In genomic region chr5:17292559-17292958, GRCm38 (mm10) we compare ENCODE assay signal across 29 mouse cellular contexts.
DNase-seq lines count a peak whose midpoint lies in the region; ATAC-seq lines count a peak whose summit lies in the region.
"Had no signal": no experiment of that assay in that cellular context is flagged by ENCODE, and none has a peak within 500 bp of the region (broad histone marks: within the 10 kb centered on the region; RNA-seq: fewer than 3 reads in every experiment).

No protein-coding gene starts in this region.

- no peak overlapping the region for H3K27ac ChIP-seq in kidney, embryonic 14.5 days (ENCODE audit: low read depth, low read length)
- no peak overlapping the region for H3K27ac ChIP-seq in kidney, embryonic 16.5 days (ENCODE audit: low read length)
- H3K27ac ChIP-seq in neural tube, embryonic 12.5 days, result no peak overlapping the region
- H3K27ac ChIP-seq in neural tube, embryonic 15.5 days (replicated peaks), result no peak overlapping the region
- H3K27ac ChIP-seq in liver, embryonic 11.5 days (ENCODE audit: low read depth, low read length), result no peak overlapping the region
- H3K27ac ChIP-seq: embryonic facial prominence, embryonic 13.5 days; forebrain, embryonic 10.5 days; heart, adult 2 months; heart, embryonic 13.5 days; layer of hippocampus, adult 2 months; left cerebral cortex, adult 2 months; limb, embryonic 12.5 days; midbrain, embryonic 15.5 days; stomach, embryonic 15.5 days had no signal

- no peak overlapping the region for H3K4me2 ChIP-seq in kidney, embryonic 14.5 days (replicated peaks; ENCODE audit: low read depth, low read length)
- no peak overlapping the region for H3K4me2 ChIP-seq in kidney, embryonic 16.5 days (replicated peaks; ENCODE audit: low read depth, low read length)
- no peak overlapping the region for H3K4me2 ChIP-seq in neural tube, embryonic 12.5 days (replicated peaks)
- no peak overlapping the region for H3K4me2 ChIP-seq in neural tube, embryonic 15.5 days
- H3K4me2 ChIP-seq in liver, embryonic 11.5 days, result no peak overlapping the region
- H3K4me2 ChIP-seq: embryonic facial prominence, embryonic 13.5 days; heart, embryonic 13.5 days; limb, embryonic 12.5 days; midbrain, embryonic 15.5 days; stomach, embryonic 15.5 days had no signal

- H3K9me3 ChIP-seq in kidney, embryonic 14.5 days (ENCODE audit: control insufficient read depth, low read length), result no peaks in the 10 kb centered on the region
- no peaks in the 10 kb centered on the region for H3K9me3 ChIP-seq in kidney, embryonic 16.5 days (ENCODE audit: low read length)
- no peaks in the 10 kb centered on the region for H3K9me3 ChIP-seq in neural tube, embryonic 12.5 days
- H3K9me3 ChIP-seq in neural tube, embryonic 15.5 days (replicated peaks), result no peaks in the 10 kb centered on the region
- no peaks in the 10 kb centered on the region for H3K9me3 ChIP-seq in liver, embryonic 11.5 days (ENCODE audit: control insufficient read depth, low read length)
- H3K9me3 ChIP-seq: embryonic facial prominence, embryonic 13.5 days; forebrain, embryonic 10.5 days; heart, embryonic 13.5 days; limb, embryonic 12.5 days; midbrain, embryonic 15.5 days; stomach, embryonic 15.5 days had no signal

- 26% methylated on average over 2 of the region's 2 CpGs for WGBS in kidney, embryonic 14.5 days
- 27% methylated on average over 2 of the region's 2 CpGs for WGBS in kidney, embryonic 16.5 days
- 10% methylated on average over 2 of the region's 2 CpGs for WGBS in neural tube, embryonic 12.5 days
- WGBS in neural tube, embryonic 15.5 days, result 5% methylated on average over 2 of the region's 2 CpGs
- WGBS in liver, embryonic 11.5 days, result 66% methylated on average over 2 of the region's 2 CpGs

- no peaks in the 10 kb centered on the region for H3K27me3 ChIP-seq in kidney, embryonic 14.5 days (ENCODE audit: control insufficient read depth, insufficient read depth, low read length)
- H3K27me3 ChIP-seq in kidney, embryonic 16.5 days (ENCODE audit: insufficient read depth, low read length), result no peaks in the 10 kb centered on the region
- H3K27me3 ChIP-seq in neural tube, embryonic 12.5 days (replicated peaks), result no peaks in the 10 kb centered on the region
- H3K27me3 ChIP-seq in neural tube, embryonic 15.5 days (replicated peaks), result no peaks in the 10 kb centered on the region
- H3K27me3 ChIP-seq in liver, embryonic 11.5 days (replicated peaks; ENCODE audit: control insufficient read depth, insufficient read depth, low read length), result no peaks in the 10 kb centered on the region
- H3K27me3 ChIP-seq: embryonic facial prominence, embryonic 13.5 days; heart, embryonic 13.5 days; limb, embryonic 12.5 days; midbrain, embryonic 15.5 days; stomach, embryonic 15.5 days had no signal

- no peak overlapping the region for H3K4me3 ChIP-seq in kidney, embryonic 14.5 days (ENCODE audit: low read length)
- no peak overlapping the region for H3K4me3 ChIP-seq in kidney, embryonic 16.5 days (ENCODE audit: low read length)
- no peak overlapping the region for H3K4me3 ChIP-seq in neural tube, embryonic 12.5 days
- H3K4me3 ChIP-seq in neural tube, embryonic 15.5 days (replicated peaks), result no peak overlapping the region
- H3K4me3 ChIP-seq in liver, embryonic 11.5 days (ENCODE audit: low read depth, low read length), result no peak overlapping the region
- H3K4me3 ChIP-seq: embryonic facial prominence, embryonic 13.5 days; forebrain, embryonic 10.5 days; heart, adult 2 months; heart, embryonic 13.5 days; layer of hippocampus, adult 2 months; left cerebral cortex, adult 2 months; limb, embryonic 12.5 days; midbrain, embryonic 15.5 days; myocyte; stomach, embryonic 15.5 days had no signal

- peak; percentile 66; the same call in 1 of the 2 replicates for ATAC-seq in kidney, embryonic 14.5 days (ENCODE audit: low FRiP score, low TSS enrichment)
- no peak for ATAC-seq in kidney, embryonic 16.5 days (ENCODE audit: low FRiP score, low TSS enrichment)
- ATAC-seq in neural tube, embryonic 12.5 days (ENCODE audit: low FRiP score, low read depth), result peak; percentile 81
- no peak for ATAC-seq in neural tube, embryonic 15.5 days (ENCODE audit: low FRiP score)
- no peak for ATAC-seq in liver, embryonic 11.5 days (replicated peaks; ENCODE audit: low FRiP score)
- ATAC-seq: forebrain, postnatal 0 days; intestine, embryonic 16.5 days; liver, postnatal 0 days; midbrain, embryonic 15.5 days had no signal

- H3K36me3 ChIP-seq in kidney, embryonic 14.5 days (ENCODE audit: control insufficient read depth, insufficient read depth, low read length), result no peaks in the 10 kb centered on the region
- H3K36me3 ChIP-seq in kidney, embryonic 16.5 days (ENCODE audit: insufficient read depth, low read length), result no peaks in the 10 kb centered on the region
- H3K36me3 ChIP-seq in neural tube, embryonic 12.5 days, result no peaks in the 10 kb centered on the region
- H3K36me3 ChIP-seq in neural tube, embryonic 15.5 days, result no peaks in the 10 kb centered on the region
- no peaks in the 10 kb centered on the region for H3K36me3 ChIP-seq in liver, embryonic 11.5 days (ENCODE audit: control insufficient read depth, insufficient read depth, low read length)
- H3K36me3 ChIP-seq: embryonic facial prominence, embryonic 13.5 days; forebrain, embryonic 10.5 days; heart, embryonic 13.5 days; limb, embryonic 12.5 days; midbrain, embryonic 15.5 days; stomach, embryonic 15.5 days had no signal

- peak; percentile 47 for DNase-seq in embryo, embryonic 11 days
- DNase-seq in retina, postnatal 1 day, result peak; percentile 12
- no peak for DNase-seq in heart, adult 8-10 months (ENCODE audit: low spot score)
- DNase-seq in liver, embryonic 11.5 days (ENCODE audit: low spot score), result no peak
- DNase-seq: adrenal gland, adult 2 months; B cell, adult 2 months; cerebellum, adult 9-10 months; cerebellum, postnatal 36 days; forebrain, postnatal 0 days; heart, adult 2 months; heart, postnatal 10 days; kidney, adult 9 months; kidney, postnatal 36 days; liver, postnatal 0 days; lung, postnatal 36 days had no signal

- H3K9ac ChIP-seq in kidney, embryonic 14.5 days (ENCODE audit: low read depth, low read length), result no peak overlapping the region
- no peak overlapping the region for H3K9ac ChIP-seq in kidney, embryonic 16.5 days (replicated peaks; ENCODE audit: low read length)
- no peak overlapping the region for H3K9ac ChIP-seq in neural tube, embryonic 12.5 days
- no peak overlapping the region for H3K9ac ChIP-seq in neural tube, embryonic 15.5 days (replicated peaks)
- H3K9ac ChIP-seq in liver, embryonic 11.5 days (ENCODE audit: low read depth, low read length), result no peak overlapping the region
- H3K9ac ChIP-seq: embryonic facial prominence, embryonic 13.5 days; forebrain, postnatal 0 days; heart, embryonic 13.5 days; limb, embryonic 12.5 days; liver, postnatal 0 days; midbrain, embryonic 15.5 days; stomach, embryonic 15.5 days had no signal

- 0 out of 2 replicates have a peak, but pooled peaks cover 3% of the 10 kb centered on the region for H3K4me1 ChIP-seq in kidney, embryonic 14.5 days (ENCODE audit: control insufficient read depth, insufficient read depth, low read length)
- 0 out of 2 replicates have a peak, but pooled peaks cover 3% of the 10 kb centered on the region for H3K4me1 ChIP-seq in kidney, embryonic 16.5 days (ENCODE audit: insufficient read depth, low read length)
- H3K4me1 ChIP-seq in neural tube, embryonic 12.5 days, result no peaks in the 10 kb centered on the region
- no peaks in the 10 kb centered on the region for H3K4me1 ChIP-seq in neural tube, embryonic 15.5 days
- H3K4me1 ChIP-seq in liver, embryonic 11.5 days (replicated peaks; ENCODE audit: control insufficient read depth, insufficient read depth, low read length), result no peaks in the 10 kb centered on the region
- H3K4me1 ChIP-seq: embryonic facial prominence, embryonic 13.5 days; heart, embryonic 13.5 days; limb, embryonic 12.5 days; midbrain, embryonic 15.5 days; stomach, embryonic 15.5 days had no signal

Comparison
In these comparisons a context has a peak if more than half of its experiments do, and no peak if none do; other contexts are left out.
1. ATAC-seq: peak in kidney, embryonic 14.5 days (single experiment) and neural tube, embryonic 12.5 days (single experiment); none in kidney, embryonic 16.5 days (single experiment), neural tube, embryonic 15.5 days (single experiment) and liver, embryonic 11.5 days (single experiment).
2. DNase-seq: peak in embryo, embryonic 11 days (single experiment) and retina, postnatal 1 day (single experiment); none in heart, adult 8-10 months (single experiment) and liver, embryonic 11.5 days (single experiment).